Comparison of ENCODE assay signal across 8 mouse cellular contexts in the genomic region with DNA sequence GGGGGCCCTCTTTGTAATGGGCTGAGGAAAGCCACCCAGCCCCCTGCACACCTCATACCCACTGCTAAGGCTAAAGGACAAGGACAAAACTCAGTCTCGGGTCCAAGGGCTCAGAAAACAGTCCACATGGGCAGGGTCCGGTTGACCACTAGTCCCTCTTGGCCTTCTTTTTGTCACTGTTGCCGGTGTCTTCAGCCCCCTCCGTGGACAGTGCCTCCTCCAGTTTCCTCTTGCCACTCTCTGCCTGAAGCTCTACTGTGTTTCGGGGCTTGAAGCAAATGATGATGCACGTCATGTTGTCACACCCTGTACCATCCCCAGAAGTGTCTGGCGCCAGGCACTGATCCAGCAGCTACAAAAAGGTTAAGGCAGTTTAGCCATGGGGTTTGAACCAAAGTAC. TPM values are rescaled to one million over a fixed set of nuclear protein-coding genes. Genes with fewer than 3 reads are reported as not detected.
DNase-seq lines count a peak whose midpoint lies in the region; ATAC-seq and TF ChIP-seq lines count a peak whose summit lies in the region.

No protein-coding gene starts in this region.

- H3K27me3 ChIP-seq in spleen, adult 2 months (ENCODE audit: control insufficient read depth, insufficient read depth, low read length), result no peaks in the 10 kb centered on the region
- H3K27me3 ChIP-seq in liver, embryonic 12.5 days (replicated peaks), result no peaks in the 10 kb centered on the region

- H3K27ac ChIP-seq in spleen, adult 2 months (ENCODE audit: insufficient read depth, low read length), result 0 out of 2 replicates have a peak overlapping the region, but pooled peaks have one; percentile 73
- peak overlapping the region; percentile 87 for H3K27ac ChIP-seq in liver, embryonic 12.5 days

- peak overlapping the region; percentile 89 for H3K4me2 ChIP-seq in liver, embryonic 12.5 days

- no peak for ATAC-seq in liver, embryonic 12.5 days
- no peak for ATAC-seq in activated CD4-positive, CD25-positive, alpha-beta regulatory T cell, adult 4 months
- no peak for ATAC-seq in inflammation-experienced regulatory T-cells, adult 6 months

- WGBS in spleen, adult 2 months, result 93% methylated on average over 7 of the region's 7 CpGs
- WGBS in liver, embryonic 12.5 days (ENCODE audit: insufficient replicate concordance), result 79% methylated on average over 7 of the region's 7 CpGs

- peaks cover 5% of the 10 kb centered on the region for H3K9me3 ChIP-seq in liver, embryonic 12.5 days (replicated peaks)

- DNase-seq in cerebellum, adult 9-11 months, result peak; percentile 68
- DNase-seq in cerebellum, postnatal 14 days, result no peak
- no peak for DNase-seq in spleen, adult 2 months (ENCODE audit: low read depth in 1 of 2, low spot score in 2 of 2)
- no peak for DNase-seq in spleen, postnatal 14 days (ENCODE audit: low spot score in 2 of 2)
- no peak for DNase-seq in adrenal gland, postnatal 25 days

- peaks cover 45% of the 10 kb centered on the region for H3K36me3 ChIP-seq in spleen, adult 2 months (ENCODE audit: control insufficient read depth, insufficient read depth, low read length)
- peaks cover 85% of the 10 kb centered on the region for H3K36me3 ChIP-seq in liver, embryonic 12.5 days

- peak overlapping the region; percentile 68; the same call in 1 of the 2 replicates for H3K9ac ChIP-seq in liver, embryonic 12.5 days

- peaks cover 11% of the 10 kb centered on the region for H3K4me1 ChIP-seq in spleen, adult 2 months (ENCODE audit: control insufficient read depth, insufficient read depth, insufficient read length)
- H3K4me1 ChIP-seq in liver, embryonic 12.5 days, result peaks cover 36% of the 10 kb centered on the region

- H3K4me3 ChIP-seq in spleen, adult 2 months (ENCODE audit: extremely low read depth, insufficient read depth, insufficient read length), result no peak overlapping the region
- peak overlapping the region; percentile 80 for H3K4me3 ChIP-seq in liver, embryonic 12.5 days

- TF ChIP-seq CTCF in spleen, adult 2 months (IDR thresholded peaks at IDR 0.05; ENCODE audit: extremely low read depth, insufficient read depth, insufficient read length, insufficient replicate concordance), result no peak

- no peak for TF ChIP-seq POLR2A in spleen, adult 2 months (IDR thresholded peaks at IDR 0.05; ENCODE audit: low read depth, low read length)

RNA-seq across cellular contexts. Expression of gene Zfp513, which starts 0.8 kb away (rescaled TPM):
- polyA plus RNA-seq in spleen, adult 2 months (2012; rRNA removed), result 49.3 and 79.8 TPM in 2 replicates
- 4.5 and 7.2 TPM in 2 replicates for polyA plus RNA-seq in liver, embryonic 12.5 days (2016; fragmentation: Nextera tagmentation; extraction: Ambion mirVana)
- polyA plus RNA-seq in activated CD4-positive, CD25-positive, alpha-beta regulatory T cell, adult 4 months (2017; shearing (Covaris generic)), result 1 to 10 TPM; 2.4 to 4.4 TPM
- 28.4 and 34.3 TPM in 2 replicates for total RNA-seq in adrenal gland, postnatal 25 days (2021)
- 1 to 10 TPM; 3.5 to 6.1 (median 5.4) TPM for polyA plus RNA-seq in inflammation-experienced regulatory T-cells, adult 6 months (2017; shearing (Covaris generic))

RNA-seq across cellular contexts. Expression of gene Eif2b4, which starts 9.7 kb away (rescaled TPM):
- polyA plus RNA-seq in spleen, adult 2 months (2012; rRNA removed), result 31.9 and 40.4 TPM in 2 replicates
- polyA plus RNA-seq in liver, embryonic 12.5 days (2016; fragmentation: Nextera tagmentation; extraction: Ambion mirVana), result 67.2 and 73.1 TPM in 2 replicates
- 10 to 100 TPM; 37.6 to 41.9 TPM for polyA plus RNA-seq in activated CD4-positive, CD25-positive, alpha-beta regulatory T cell, adult 4 months (2017; shearing (Covaris generic))
- total RNA-seq in adrenal gland, postnatal 25 days (2021), result 45.2 and 52.6 TPM in 2 replicates
- polyA plus RNA-seq in inflammation-experienced regulatory T-cells, adult 6 months (2017; shearing (Covaris generic)), result 10 to 100 TPM; 38.7 to 45.8 (median 44.4) TPM

RNA-seq across cellular contexts. Expression of gene Snx17, which starts 9.9 kb away (rescaled TPM):
- polyA plus RNA-seq in spleen, adult 2 months (2012; rRNA removed), result 58.4 and 66.9 TPM in 2 replicates
- polyA plus RNA-seq in liver, embryonic 12.5 days (2016; fragmentation: Nextera tagmentation; extraction: Ambion mirVana), result 58.2 and 62.3 TPM in 2 replicates
- polyA plus RNA-seq in activated CD4-positive, CD25-positive, alpha-beta regulatory T cell, adult 4 months (2017; shearing (Covaris generic)), result 100 to 1,000 TPM in 1 of 2 experiments, 10 to 100 TPM in 1; 99.1 to 123 TPM
- total RNA-seq in adrenal gland, postnatal 25 days (2021), result 97.6 and 99.5 TPM in 2 replicates
- polyA plus RNA-seq in inflammation-experienced regulatory T-cells, adult 6 months (2017; shearing (Covaris generic)), result 100 to 1,000 TPM in 2 of 3 experiments, 10 to 100 TPM in 1; 96.4 to 122 (median 119) TPM

RNA-seq across cellular contexts. Expression of gene Ppm1g, which starts 17.6 kb away (rescaled TPM):
- 65.7 and 110 TPM in 2 replicates for polyA plus RNA-seq in spleen, adult 2 months (2012; rRNA removed)
- polyA plus RNA-seq in liver, embryonic 12.5 days (2016; fragmentation: Nextera tagmentation; extraction: Ambion mirVana), result 195 and 204 TPM in 2 replicates
- polyA plus RNA-seq in activated CD4-positive, CD25-positive, alpha-beta regulatory T cell, adult 4 months (2017; shearing (Covaris generic)), result 10 to 100 TPM; 57.8 to 69.6 TPM
- total RNA-seq in adrenal gland, postnatal 25 days (2021), result 105 and 137 TPM in 2 replicates
- 10 to 100 TPM; 38.5 to 63.1 (median 49.7) TPM for polyA plus RNA-seq in inflammation-experienced regulatory T-cells, adult 6 months (2017; shearing (Covaris generic))

RNA-seq across cellular contexts. Expression of gene Gtf3c2, which starts 23.0 kb away (rescaled TPM):
- 47.3 and 48.9 TPM in 2 replicates for polyA plus RNA-seq in spleen, adult 2 months (2012; rRNA removed)
- 51.5 and 53.1 TPM in 2 replicates for polyA plus RNA-seq in liver, embryonic 12.5 days (2016; fragmentation: Nextera tagmentation; extraction: Ambion mirVana)
- polyA plus RNA-seq in activated CD4-positive, CD25-positive, alpha-beta regulatory T cell, adult 4 months (2017; shearing (Covaris generic)), result 10 to 100 TPM; 64.6 to 66.3 TPM
- total RNA-seq in adrenal gland, postnatal 25 days (2021), result 67.1 and 82.5 TPM in 2 replicates
- polyA plus RNA-seq in inflammation-experienced regulatory T-cells, adult 6 months (2017; shearing (Covaris generic)), result 100 to 1,000 TPM in 1 of 3 experiments, 10 to 100 TPM in 2; 61.8 to 103 (median 81.3) TPM
